Comparison of ENCODE assay signal across 8 mouse cellular contexts in the genomic region with DNA sequence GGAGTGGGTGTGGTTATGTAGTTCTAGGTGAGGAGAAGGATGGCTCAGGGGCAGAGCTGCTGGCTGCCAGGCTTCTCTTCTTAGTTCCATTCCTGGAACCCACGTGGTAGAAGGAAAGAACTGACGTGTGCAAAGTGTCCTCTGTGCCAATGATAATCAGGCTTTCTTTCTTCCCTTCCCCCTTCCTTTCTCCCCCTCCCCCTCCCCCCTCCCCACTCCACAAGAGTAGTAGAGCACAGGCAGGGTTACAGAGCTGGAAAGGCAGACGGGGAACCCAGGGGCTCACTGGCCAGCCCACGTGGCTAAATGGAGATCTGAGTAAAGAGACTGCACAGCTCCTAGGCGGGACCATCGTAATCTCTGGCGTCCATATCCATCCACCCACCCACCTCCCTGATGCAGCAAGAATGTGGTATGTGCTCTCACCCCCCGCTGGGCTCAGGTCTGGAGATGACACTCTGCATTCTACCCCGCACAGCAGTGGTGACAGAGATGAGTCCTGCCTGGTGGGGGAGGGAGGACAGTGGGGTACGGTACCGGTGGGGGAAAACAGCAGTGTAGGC. TPM values are rescaled to one million over a fixed set of nuclear protein-coding genes. Genes with fewer than 3 reads are reported as not detected.
A peak's percentile ranks its signal among the peaks of the same experiment; 100 is the strongest.
DNase-seq lines count a peak whose midpoint lies in the region; ATAC-seq and TF ChIP-seq lines count a peak whose summit lies in the region.

No protein-coding gene starts in this region.

- H3K27me3 ChIP-seq in G1E (ENCODE audit: insufficient read depth, low read length) = peaks cover 21% of the 10 kb centered on the region; the same call in 1 of the 2 replicates
- 0 out of 2 replicates have a peak, but pooled peaks cover 16% of the 10 kb centered on the region for H3K27me3 ChIP-seq in liver, embryonic 15.5 days

- peaks cover 17% of the 10 kb centered on the region for H3K4me1 ChIP-seq in G1E (ENCODE audit: insufficient read depth, low read depth, low read length)
- peaks cover 12% of the 10 kb centered on the region for H3K4me1 ChIP-seq in liver, embryonic 15.5 days (replicated peaks)

- intact Hi-C loops in heart, postnatal 25 days (cut with DNase I) = no loop called here

- DNase-seq in heart, adult 11 months = peak; percentile 92
- DNase-seq in heart, postnatal 25 days (ENCODE audit: low spot score) = no peak
- DNase-seq in G1E (ENCODE audit: low spot score) = no peak
- peak; percentile 67 to 75 for DNase-seq in frontal cortex, postnatal 36 days (ENCODE audit: low spot score in 2 of 2)
- DNase-seq in thymus, postnatal 10 days (ENCODE audit: low spot score in 2 of 2) = no peak
- DNase-seq in thymus, postnatal 4 days = no peak

- no peaks in the 10 kb centered on the region for H3K9me3 ChIP-seq in G1E (replicated peaks)
- no peaks in the 10 kb centered on the region for H3K9me3 ChIP-seq in liver, embryonic 15.5 days (replicated peaks)

- H3K9ac ChIP-seq in liver, embryonic 15.5 days = no peak overlapping the region

- 14% methylated on average over 11 of the region's 11 CpGs for WGBS in liver, embryonic 15.5 days (ENCODE audit: insufficient replicate concordance)

- H3K36me3 ChIP-seq in G1E (replicated peaks) = no peaks in the 10 kb centered on the region
- no peaks in the 10 kb centered on the region for H3K36me3 ChIP-seq in liver, embryonic 15.5 days (replicated peaks)

- TF ChIP-seq CTCF in G1E (IDR thresholded peaks at IDR 0.05; ENCODE audit: low read depth, low read length) = no peak

- ATAC-seq in G1E (ENCODE audit: extremely low read depth, insufficient number of reproducible peaks, low FRiP score, poor library complexity, severe bottlenecking) = no peak
- no peak for ATAC-seq in liver, embryonic 15.5 days (ENCODE audit: insufficient read depth)
- no peak for ATAC-seq in granulocyte monocyte progenitor cell, adult 5-6 weeks (replicated peaks; ENCODE audit: poor library complexity, severe bottlenecking)

- H3K4me2 ChIP-seq in liver, embryonic 15.5 days = peak overlapping the region; percentile 25; the same call in 1 of the 2 replicates

- no peak overlapping the region for H3K27ac ChIP-seq in liver, embryonic 15.5 days (replicated peaks)

- H3K4me3 ChIP-seq in G1E (ENCODE audit: low read depth, low read length) = peak overlapping the region; percentile 44; the same call in 1 of the 2 replicates
- no peak overlapping the region for H3K4me3 ChIP-seq in liver, embryonic 15.5 days (replicated peaks)

RNA-seq across cellular contexts. Expression of a gene that starts 42.6 kb away (rescaled TPM):
- total RNA-seq in heart, postnatal 25 days (2021) = not detected
- total RNA-seq in G1E (2014; fragmentation: Nextera tagmentation) (not detected in 2 replicates), G1E (2017) (0.11 TPM in 1 of 2 replicates, not detected in the other)
- not detected in 2 replicates for polyA plus RNA-seq in G1E (2012)
- 1.8 and 2.6 TPM in 2 replicates for polyA plus RNA-seq in liver, embryonic 15.5 days (2015; fragmentation: Nextera tagmentation; extraction: Ambion mirVana)
- not detected in 2 replicates for total RNA-seq in granulocyte monocyte progenitor cell, adult 5-6 weeks (2014; fragmentation: Nextera tagmentation)
- total RNA-seq in granulocyte monocyte progenitor cell, adult 5-6 weeks (2017) = not detected in 2 replicates

RNA-seq across cellular contexts. Expression of a gene that starts 49.5 kb away (rescaled TPM):
- total RNA-seq in heart, postnatal 25 days (2021) = 100 to 1,000 TPM; 111 to 117 TPM
- total RNA-seq in G1E (2014; fragmentation: Nextera tagmentation) (3.8 and 6.5 TPM in 2 replicates), G1E (2017) (1.5 and 2.3 TPM in 2 replicates)
- 1.1 and 2.1 TPM in 2 replicates for polyA plus RNA-seq in G1E (2012)
- 9.8 and 10.8 TPM in 2 replicates for polyA plus RNA-seq in liver, embryonic 15.5 days (2015; fragmentation: Nextera tagmentation; extraction: Ambion mirVana)
- 0.19 and 0.24 TPM in 2 replicates for total RNA-seq in granulocyte monocyte progenitor cell, adult 5-6 weeks (2014; fragmentation: Nextera tagmentation)
- 2.8 and 3.6 TPM in 2 replicates for total RNA-seq in granulocyte monocyte progenitor cell, adult 5-6 weeks (2017)

RNA-seq across cellular contexts. Expression of a gene that starts 54.6 kb away (rescaled TPM):
- total RNA-seq in heart, postnatal 25 days (2021) = under 1 TPM in 1 of 2 experiments, not detected in 1; 0.28 TPM
- total RNA-seq in G1E (2014; fragmentation: Nextera tagmentation) = not detected in 2 replicates
- 0.17 and 0.33 TPM in 2 replicates for total RNA-seq in G1E (2017)
- polyA plus RNA-seq in G1E (2012) = not detected in 2 replicates
- polyA plus RNA-seq in liver, embryonic 15.5 days (2015; fragmentation: Nextera tagmentation; extraction: Ambion mirVana) = 0.07 TPM in 1 of 2 replicates, not detected in the other
- total RNA-seq in granulocyte monocyte progenitor cell, adult 5-6 weeks (2014; fragmentation: Nextera tagmentation) = not detected in 2 replicates
- not detected in 2 replicates for total RNA-seq in granulocyte monocyte progenitor cell, adult 5-6 weeks (2017)

Comparison
In these comparisons a context has a peak if more than half of its experiments do, and no peak if none do; other contexts are left out.
1. DNase-seq: peak in heart, adult 11 months (single experiment) and frontal cortex, postnatal 36 days (2 of 2); none in heart, postnatal 25 days (single experiment), G1E (single experiment), thymus, postnatal 10 days (0 of 2) and thymus, postnatal 4 days (single experiment).
2. RNA of a gene that starts 49.5 kb away (total RNA-seq): 111 to 117 TPM in heart, postnatal 25 days; 1.5 to 6.5 TPM in G1E and 0.19 to 3.6 TPM in granulocyte monocyte progenitor cell, adult 5-6 weeks; every median in the first group is over 10 times any median in the second.